Mouse (Mus musculus) hindbrain, embryonic 16.5 days (tissue): ENCODE results near the gene Arhgap21. TPM values are rescaled to one million over a fixed set of nuclear protein-coding genes. Genes with fewer than 3 reads are reported as not detected.
A peak's percentile ranks its signal among the peaks of the same experiment; 100 is the strongest.

Experiments
- ATAC-seq: fragments of 200-750 bp; cut with Nextera tagmentation; 2 replicates; pipeline ENCODE4 v1.8.0; 2017; ENCODE audit warnings: moderate TSS enrichment, moderate library complexity
- H3K27ac ChIP-seq: fragments of 300-500 bp; sonication (generic); 2 replicates; pipeline ENCODE4 v1.5.1; 2014; ENCODE audit warnings: low read depth, mild to moderate bottlenecking, control low read depth, low read length, moderate library complexity
- H3K27me3 ChIP-seq: fragments of 300-500 bp; sonication (generic); replicated peaks from 2 replicates; pipeline ENCODE4 v1.6.1; 2014; ENCODE audit warnings: low read length; ENCODE audit not compliant: control insufficient read depth, insufficient read depth
- H3K36me3 ChIP-seq: fragments of 300-500 bp; sonication (generic); 2 replicates; pipeline ENCODE4 v1.6.1; 2014; ENCODE audit warnings: mild to moderate bottlenecking, low read length, moderate library complexity, mixed read lengths; ENCODE audit not compliant: control insufficient read depth, insufficient read depth
- H3K4me1 ChIP-seq: fragments of 300-500 bp; sonication (generic); 2 replicates; pipeline ENCODE4 v1.6.1; 2014; ENCODE audit warnings: low read depth, low read length; ENCODE audit not compliant: control insufficient read depth, insufficient read depth
- H3K4me2 ChIP-seq: fragments of 300-500 bp; sonication (generic); 2 replicates; pipeline ENCODE4 v1.6.1; 2014; ENCODE audit warnings: mild to moderate bottlenecking, low read length, control low read depth, moderate library complexity
- H3K4me3 ChIP-seq: fragments of 300-500 bp; sonication (generic); 2 replicates; pipeline ENCODE4 v1.5.1; 2014; ENCODE audit warnings: mild to moderate bottlenecking, low read length, control low read depth, moderate library complexity
- H3K9ac ChIP-seq: fragments of 300-500 bp; sonication (generic); 2 replicates; pipeline ENCODE4 v1.6.1; 2014; ENCODE audit warnings: low read depth, mild to moderate bottlenecking, control low read depth, low read length, moderate library complexity
- H3K9me3 ChIP-seq: fragments of 300-500 bp; sonication (generic); 2 replicates; pipeline ENCODE4 v1.6.1; 2014; ENCODE audit warnings: mild to moderate bottlenecking, low read length, moderate library complexity; ENCODE audit not compliant: control insufficient read depth
- WGBS: fragments of 180-500 bp; shearing (Covaris S2); extraction: QIAGEN DNeasy Blood & Tissue Kit; methylation state at CpG from one replicate; pipeline ENCODE4 v1.1.7; 2014; 5-methylcytosine and 5-hydroxymethylcytosine counted together
- polyA plus RNA-seq: library from polyadenylated mRNA; unstranded; fragments of >200 nt; fragmentation: Nextera tagmentation; extraction: Ambion mirVana; gene quantifications from 2 replicates; pipeline ENCODE4 v1.2.1, GENCODE M21; 2015

The Arhgap21 gene
- polyA plus RNA-seq, 1 experiment from 2014 or later = 24.7 TPM

DNA sequence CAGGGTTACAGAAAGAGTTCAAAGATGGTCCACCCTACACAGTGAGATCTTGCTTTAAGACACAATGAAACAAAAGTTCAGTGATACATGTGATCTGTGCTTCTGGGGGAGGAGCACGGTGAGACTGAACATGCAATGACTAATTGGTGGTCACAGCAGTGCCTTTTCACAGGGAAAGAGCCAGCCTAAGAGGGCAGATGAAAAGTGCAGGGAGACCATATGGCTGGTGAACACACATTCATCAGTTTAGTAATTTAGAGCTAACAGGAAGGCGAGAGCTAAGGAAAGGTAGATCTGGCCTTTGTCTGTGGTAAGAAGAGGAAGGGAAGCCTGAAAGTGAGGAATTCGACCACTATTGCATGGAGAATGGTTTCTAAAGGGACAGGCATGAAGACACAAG, 102.9 kb downstream of the Arhgap21 start:
- ATAC-seq = 0 out of 2 replicates have a peak, but pooled peaks have one; percentile 11
- Histone ChIP-seq H3K4me2 (no peak overlapping the region), H3K36me3 (peaks cover 13% of the 10 kb centered on the region), H3K9me3 (no peaks in the 10 kb centered on the region), H3K4me3 (no peak overlapping the region), H3K4me1 (no peaks in the 10 kb centered on the region), H3K9ac (no peak overlapping the region), H3K27ac (no peak overlapping the region), H3K27me3 (no peaks in the 10 kb centered on the region)
- 74% methylated on average over 3 of the region's 3 CpGs for WGBS

- 89% methylated on average over 2 of the region's 2 CpGs for WGBS
- Histone ChIP-seq H3K36me3 (peaks cover 22% of the 10 kb centered on the region), H3K4me3 (no peak overlapping the region), H3K27ac (no peak overlapping the region), H3K9ac (no peak overlapping the region), H3K27me3 (no peaks in the 10 kb centered on the region), H3K4me1 (no peaks in the 10 kb centered on the region), H3K4me2 (no peak overlapping the region), H3K9me3 (no peaks in the 10 kb centered on the region)
- ATAC-seq = no peak; the same call in 1 of the 2 replicates
These were observed 104.1 kb downstream of the Arhgap21 start for GRCm38 (mm10) chr2:20864569-20864968.

DNA sequence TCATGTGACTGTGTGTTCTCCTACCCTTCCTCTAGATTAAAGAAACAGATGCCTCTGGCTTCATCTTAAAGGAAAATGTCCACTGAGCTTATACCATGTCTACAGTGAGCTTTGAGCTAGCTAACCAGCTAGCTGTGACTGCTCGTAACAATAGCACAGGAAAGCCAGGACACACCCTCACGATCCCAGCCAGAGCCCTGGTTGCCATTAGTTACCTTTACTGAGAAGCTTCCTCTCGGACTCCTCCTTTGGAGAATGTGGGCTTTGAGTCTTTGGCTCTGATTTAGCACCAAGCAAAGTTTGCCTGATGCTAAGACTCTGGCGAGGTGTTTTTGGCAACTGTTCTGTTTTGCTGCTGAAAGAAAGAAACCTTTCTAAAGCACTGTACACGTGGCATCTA, 107.9 kb downstream of the Arhgap21 start:
- H3K4me3 ChIP-seq = no peak overlapping the region
- H3K4me1 ChIP-seq = no peaks in the 10 kb centered on the region
- peaks cover 30% of the 10 kb centered on the region for H3K36me3 ChIP-seq
- H3K27ac ChIP-seq = no peak overlapping the region
- 69% methylated on average over 5 of the region's 5 CpGs for WGBS
- no peak overlapping the region for H3K4me2 ChIP-seq
- H3K27me3 ChIP-seq = no peaks in the 10 kb centered on the region
- no peaks in the 10 kb centered on the region for H3K9me3 ChIP-seq
- no peak overlapping the region for H3K9ac ChIP-seq
- ATAC-seq = no peak

GRCm38 (mm10) chr2:20849346-20849745, 119.3 kb downstream of the Arhgap21 start:
- Histone ChIP-seq H3K9me3 (no peaks in the 10 kb centered on the region), H3K27me3 (no peaks in the 10 kb centered on the region), H3K4me2 (no peak overlapping the region), H3K27ac (no peak overlapping the region), H3K9ac (no peak overlapping the region), H3K4me1 (no peaks in the 10 kb centered on the region), H3K36me3 (peaks cover 35% of the 10 kb centered on the region), H3K4me3 (no peak overlapping the region)
- ATAC-seq = peak; percentile 83
- 56% methylated on average over 18 of the region's 18 CpGs for WGBS

- no peaks in the 10 kb centered on the region for H3K27me3 ChIP-seq
- no peak overlapping the region for H3K9ac ChIP-seq
- H3K9me3 ChIP-seq = no peaks in the 10 kb centered on the region
- H3K27ac ChIP-seq = no peak overlapping the region
- no peak overlapping the region for H3K4me3 ChIP-seq
- no peaks in the 10 kb centered on the region for H3K4me1 ChIP-seq
- no peak for ATAC-seq
- 69% methylated on average over 3 of the region's 3 CpGs for WGBS
- H3K4me2 ChIP-seq = no peak overlapping the region
- H3K36me3 ChIP-seq = no peaks in the 10 kb centered on the region
These were observed 136.9 kb downstream of the Arhgap21 start for GRCm38 (mm10) chr2:20831608-20832406.

- 79% methylated on average over 3 of the region's 3 CpGs for WGBS
- 0 out of 2 replicates have a peak, but pooled peaks have one; percentile 27 for ATAC-seq
These were observed 137.8 kb downstream of the Arhgap21 start for GRCm38 (mm10) chr2:20830882-20831281.

DNA sequence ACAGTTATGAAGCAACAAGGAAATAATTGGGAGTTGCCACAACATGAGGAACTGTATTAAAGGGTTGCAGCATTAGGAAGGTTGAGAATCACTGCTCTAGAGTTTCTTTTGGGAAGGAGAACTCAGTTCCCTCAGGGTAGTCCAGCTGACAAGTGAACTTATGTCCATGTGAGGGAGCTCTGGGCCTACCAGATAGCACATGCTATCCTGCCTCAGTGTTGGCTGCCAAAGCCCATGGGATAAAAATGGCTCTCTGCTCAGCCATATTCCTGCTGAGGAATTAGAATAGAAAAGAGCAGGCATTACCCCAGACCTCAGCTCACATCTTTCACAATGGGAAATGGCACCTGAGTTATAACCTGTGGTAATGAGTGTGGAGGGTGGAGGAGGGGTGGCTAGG, 142.4 kb downstream of the Arhgap21 start:
- no peaks in the 10 kb centered on the region for H3K27me3 ChIP-seq
- H3K36me3 ChIP-seq = no peaks in the 10 kb centered on the region
- H3K27ac ChIP-seq = no peak overlapping the region
- no peak for ATAC-seq
- no peak overlapping the region for H3K4me2 ChIP-seq
- no peak overlapping the region for H3K9ac ChIP-seq
- H3K4me3 ChIP-seq = no peak overlapping the region
- no peaks in the 10 kb centered on the region for H3K9me3 ChIP-seq
- H3K4me1 ChIP-seq = no peaks in the 10 kb centered on the region

More at GRCm38 (mm10) chr2:20830882-20831281, 137.8 kb downstream of the Arhgap21 start:
- no peak overlapping the region for H3K27ac ChIP-seq
- H3K27me3 ChIP-seq = no peaks in the 10 kb centered on the region
- no peaks in the 10 kb centered on the region for H3K9me3 ChIP-seq
- no peak overlapping the region for H3K9ac ChIP-seq
- no peaks in the 10 kb centered on the region for H3K4me1 ChIP-seq
- no peak overlapping the region for H3K4me3 ChIP-seq
- H3K36me3 ChIP-seq = no peaks in the 10 kb centered on the region
- no peak overlapping the region for H3K4me2 ChIP-seq

- H3K36me3 ChIP-seq = no peaks in the 10 kb centered on the region
- no peak overlapping the region for H3K27ac ChIP-seq
- no peak for ATAC-seq
- H3K4me2 ChIP-seq = no peak overlapping the region
- no peaks in the 10 kb centered on the region for H3K9me3 ChIP-seq
- no peak overlapping the region for H3K4me3 ChIP-seq
- 87% methylated on average over 7 of the region's 7 CpGs for WGBS
- H3K9ac ChIP-seq = no peak overlapping the region
- no peaks in the 10 kb centered on the region for H3K4me1 ChIP-seq
- no peaks in the 10 kb centered on the region for H3K27me3 ChIP-seq
These were observed 150.5 kb downstream of the Arhgap21 start for GRCm38 (mm10) chr2:20818226-20818625.

- no peak overlapping the region for H3K4me2 ChIP-seq
- WGBS = 87% methylated on average over 2 of the region's 2 CpGs
- no peaks in the 10 kb centered on the region for H3K9me3 ChIP-seq
- H3K27ac ChIP-seq = no peak overlapping the region
- no peak overlapping the region for H3K9ac ChIP-seq
- H3K27me3 ChIP-seq = no peaks in the 10 kb centered on the region
- no peaks in the 10 kb centered on the region for H3K4me1 ChIP-seq
- no peak for ATAC-seq
- no peak overlapping the region for H3K4me3 ChIP-seq
- H3K36me3 ChIP-seq = no peaks in the 10 kb centered on the region
These were observed 154.7 kb downstream of the Arhgap21 start for GRCm38 (mm10) chr2:20813986-20814385.
